Mouse (Mus musculus): ENCODE data around the gene Abl1. TPM values are rescaled to one million over a fixed set of nuclear protein-coding genes. Genes with fewer than 3 reads are reported as not detected.

Gene Abl1
- polyA plus RNA-seq, 1 experiment from 2014 or later: 28.9 TPM

GRCm38 (mm10) chr2:31714780-31715179 lies 26.6 kb downstream of the Abl1 start:
- no peaks in the 10 kb centered on the region for H3K9me3 ChIP-seq (ENCODE audit: control insufficient read depth, low read length)
- no peak overlapping the region for H3K27ac ChIP-seq (replicated peaks in 1 of 2; ENCODE audit: control insufficient read depth in 1 of 2, insufficient read depth in 1 of 2, low read depth in 2 of 2, low read length in 2 of 2)
- ATAC-seq (ENCODE audit: insufficient number of reproducible peaks, insufficient read depth, low FRiP score, low read depth): no peak
- H3K4me3 ChIP-seq (ENCODE audit: control insufficient read depth in 1 of 2, insufficient read depth in 1 of 2, low read depth in 1 of 2, low read length in 2 of 2): no peak overlapping the region
- peaks cover 8% of the 10 kb centered on the region; the same call in 1 of the 2 replicates for H3K36me3 ChIP-seq (ENCODE audit: control insufficient read depth, insufficient read depth, low read length)
- H3K4me2 ChIP-seq (ENCODE audit: low read length): no peak overlapping the region
- H3K4me1 ChIP-seq (ENCODE audit: control insufficient read depth in 2 of 2, insufficient read depth in 2 of 2, low read length in 2 of 2): peaks cover 5 to 13% of the 10 kb centered on the region in 2 experiments; a peak in 3 of 4 replicates
- H3K27me3 ChIP-seq (ENCODE audit: control insufficient read depth, insufficient read depth, low read length): no peaks in the 10 kb centered on the region
- no peak overlapping the region for H3K9ac ChIP-seq (ENCODE audit: low read length)
- 92% methylated on average over 4 of the region's 4 CpGs for WGBS

GRCm38 (mm10) chr2:31715985-31716384 lies 27.8 kb downstream of the Abl1 start:
- ATAC-seq (ENCODE audit: insufficient number of reproducible peaks, insufficient read depth, low FRiP score, low read depth): peak; percentile 33; the same call in 1 of the 2 replicates
- WGBS: 40% methylated on average over 7 of the region's 7 CpGs
- Histone ChIP-seq H3K4me3 (ENCODE audit: control insufficient read depth in 1 of 2, insufficient read depth in 1 of 2, low read depth in 1 of 2, low read length in 2 of 2) (no peak overlapping the region), H3K36me3 (ENCODE audit: control insufficient read depth, insufficient read depth, low read length) (peaks cover 8% of the 10 kb centered on the region; the same call in 1 of the 2 replicates), H3K4me2 (ENCODE audit: low read length) (no peak overlapping the region), H3K9me3 (ENCODE audit: control insufficient read depth, low read length) (no peaks in the 10 kb centered on the region), H3K27me3 (ENCODE audit: control insufficient read depth, insufficient read depth, low read length) (no peaks in the 10 kb centered on the region), H3K27ac (replicated peaks in 1 of 2; ENCODE audit: control insufficient read depth in 1 of 2, insufficient read depth in 1 of 2, low read depth in 2 of 2, low read length in 2 of 2) (peak overlapping the region; percentile 45 to 49; a peak in 3 of 4 replicates), H3K4me1 (ENCODE audit: control insufficient read depth in 2 of 2, insufficient read depth in 2 of 2, low read length in 2 of 2) (peaks cover 5 to 13% of the 10 kb centered on the region in 2 experiments; a peak in 3 of 4 replicates), H3K9ac (ENCODE audit: low read length) (no peak overlapping the region)

GRCm38 (mm10) chr2:31719202-31719880 lies 31.2 kb downstream of the Abl1 start:
- Histone ChIP-seq H3K4me1 (ENCODE audit: control insufficient read depth in 2 of 2, insufficient read depth in 2 of 2, low read length in 2 of 2) (peaks cover 5 to 13% of the 10 kb centered on the region in 2 experiments; a peak in 3 of 4 replicates), H3K4me3 (ENCODE audit: control insufficient read depth in 1 of 2, insufficient read depth in 1 of 2, low read depth in 1 of 2, low read length in 2 of 2) (no peak overlapping the region), H3K9ac (ENCODE audit: low read length) (no peak overlapping the region), H3K4me2 (ENCODE audit: low read length) (no peak overlapping the region), H3K9me3 (ENCODE audit: control insufficient read depth, low read length) (no peaks in the 10 kb centered on the region), H3K36me3 (ENCODE audit: control insufficient read depth, insufficient read depth, low read length) (peaks cover 4% of the 10 kb centered on the region; the same call in 1 of the 2 replicates), H3K27me3 (ENCODE audit: control insufficient read depth, insufficient read depth, low read length) (no peaks in the 10 kb centered on the region), H3K27ac (replicated peaks in 1 of 2; ENCODE audit: control insufficient read depth in 1 of 2, insufficient read depth in 1 of 2, low read depth in 2 of 2, low read length in 2 of 2) (no peak overlapping the region)
- no peak for ATAC-seq (ENCODE audit: insufficient number of reproducible peaks, insufficient read depth, low FRiP score, low read depth)
- 86% methylated on average over 6 of the region's 6 CpGs for WGBS

- 78% methylated on average over 2 of the region's 2 CpGs for WGBS
- H3K36me3 ChIP-seq (ENCODE audit: control insufficient read depth, insufficient read depth, low read length): peaks cover 4% of the 10 kb centered on the region; the same call in 1 of the 2 replicates
- H3K4me1 ChIP-seq (ENCODE audit: control insufficient read depth in 2 of 2, insufficient read depth in 2 of 2, low read length in 2 of 2): peaks cover 5 to 13% of the 10 kb centered on the region in 2 experiments; a peak in 3 of 4 replicates
- H3K9me3 ChIP-seq (ENCODE audit: control insufficient read depth, low read length): no peaks in the 10 kb centered on the region
- no peak overlapping the region for H3K27ac ChIP-seq (replicated peaks in 1 of 2; ENCODE audit: control insufficient read depth in 1 of 2, insufficient read depth in 1 of 2, low read depth in 2 of 2, low read length in 2 of 2)
- H3K27me3 ChIP-seq (ENCODE audit: control insufficient read depth, insufficient read depth, low read length): no peaks in the 10 kb centered on the region
- no peak overlapping the region for H3K4me2 ChIP-seq (ENCODE audit: low read length)
- H3K9ac ChIP-seq (ENCODE audit: low read length): no peak overlapping the region
- no peak overlapping the region for H3K4me3 ChIP-seq (ENCODE audit: control insufficient read depth in 1 of 2, insufficient read depth in 1 of 2, low read depth in 1 of 2, low read length in 2 of 2)
- ATAC-seq (ENCODE audit: insufficient number of reproducible peaks, insufficient read depth, low FRiP score, low read depth): no peak
Observed at GRCm38 (mm10) chr2:31719944-31720343, 31.8 kb downstream of the Abl1 start.

GRCm38 (mm10) chr2:31720783-31721182 lies 32.6 kb downstream of the Abl1 start:
- H3K4me3 ChIP-seq (ENCODE audit: control insufficient read depth in 1 of 2, insufficient read depth in 1 of 2, low read depth in 1 of 2, low read length in 2 of 2): no peak overlapping the region
- H3K9me3 ChIP-seq (ENCODE audit: control insufficient read depth, low read length): no peaks in the 10 kb centered on the region
- no peak overlapping the region for H3K9ac ChIP-seq (ENCODE audit: low read length)
- no peak for ATAC-seq (ENCODE audit: insufficient number of reproducible peaks, insufficient read depth, low FRiP score, low read depth)
- H3K4me2 ChIP-seq (ENCODE audit: low read length): no peak overlapping the region
- peaks cover 4% of the 10 kb centered on the region; the same call in 1 of the 2 replicates for H3K36me3 ChIP-seq (ENCODE audit: control insufficient read depth, insufficient read depth, low read length)
- no peaks in the 10 kb centered on the region for H3K27me3 ChIP-seq (ENCODE audit: control insufficient read depth, insufficient read depth, low read length)
- H3K4me1 ChIP-seq (ENCODE audit: control insufficient read depth in 2 of 2, insufficient read depth in 2 of 2, low read length in 2 of 2): peaks cover 5 to 9% of the 10 kb centered on the region in 2 experiments; a peak in 3 of 4 replicates
- H3K27ac ChIP-seq (replicated peaks in 1 of 2; ENCODE audit: control insufficient read depth in 1 of 2, insufficient read depth in 1 of 2, low read depth in 2 of 2, low read length in 2 of 2): no peak overlapping the region
- 54% methylated on average over 4 of the region's 4 CpGs for WGBS

- no peak for ATAC-seq (ENCODE audit: insufficient number of reproducible peaks, insufficient read depth, low FRiP score, low read depth)
- Histone ChIP-seq H3K36me3 (ENCODE audit: control insufficient read depth, insufficient read depth, low read length) (no peaks in the 10 kb centered on the region), H3K27ac (replicated peaks in 1 of 2; ENCODE audit: control insufficient read depth in 1 of 2, insufficient read depth in 1 of 2, low read depth in 2 of 2, low read length in 2 of 2) (no peak overlapping the region), H3K9me3 (ENCODE audit: control insufficient read depth, low read length) (no peaks in the 10 kb centered on the region), H3K4me1 (ENCODE audit: control insufficient read depth in 2 of 2, insufficient read depth in 2 of 2, low read length in 2 of 2) (peaks cover 23 to 32% of the 10 kb centered on the region in 2 experiments), H3K4me2 (ENCODE audit: low read length) (no peak overlapping the region), H3K4me3 (ENCODE audit: control insufficient read depth in 1 of 2, insufficient read depth in 1 of 2, low read depth in 1 of 2, low read length in 2 of 2) (no peak overlapping the region), H3K27me3 (ENCODE audit: control insufficient read depth, insufficient read depth, low read length) (no peaks in the 10 kb centered on the region), H3K9ac (ENCODE audit: low read length) (no peak overlapping the region)
- 85% methylated on average over 7 of the region's 7 CpGs for WGBS
Observed at GRCm38 (mm10) chr2:31724730-31725490, 36.7 kb downstream of the Abl1 start.

GRCm38 (mm10) chr2:31727576-31728277 lies 39.6 kb downstream of the Abl1 start:
- Histone ChIP-seq H3K27me3 (ENCODE audit: control insufficient read depth, insufficient read depth, low read length) (no peaks in the 10 kb centered on the region), H3K9ac (ENCODE audit: low read length) (peak overlapping the region; percentile 16; the same call in 1 of the 2 replicates), H3K4me1 (ENCODE audit: control insufficient read depth in 2 of 2, insufficient read depth in 2 of 2, low read length in 2 of 2) (peaks cover 23 to 32% of the 10 kb centered on the region in 2 experiments), H3K4me3 (ENCODE audit: control insufficient read depth in 1 of 2, insufficient read depth in 1 of 2, low read depth in 1 of 2, low read length in 2 of 2) (no peak overlapping the region), H3K36me3 (ENCODE audit: control insufficient read depth, insufficient read depth, low read length) (no peaks in the 10 kb centered on the region), H3K9me3 (ENCODE audit: control insufficient read depth, low read length) (no peaks in the 10 kb centered on the region), H3K27ac (replicated peaks in 1 of 2; ENCODE audit: control insufficient read depth in 1 of 2, insufficient read depth in 1 of 2, low read depth in 2 of 2, low read length in 2 of 2) (peak overlapping the region; percentile 35 to 44; a peak in 3 of 4 replicates), H3K4me2 (ENCODE audit: low read length) (no peak overlapping the region)
- WGBS: 65% methylated on average over 9 of the region's 9 CpGs
- ATAC-seq (ENCODE audit: insufficient number of reproducible peaks, insufficient read depth, low FRiP score, low read depth): no peak

Data from heart, embryonic 14.5 days (tissue).